Mouse (Mus musculus): ENCODE results near the gene Prok2. TPM values are rescaled to one million over a fixed set of nuclear protein-coding genes. Genes with fewer than 3 reads are reported as not detected.

Prok2 gene
- not detected in 2 replicates for polyA plus RNA-seq (2012; rRNA removed)

- DNase-seq (ENCODE audit: low read depth, low spot score) = no peak
- 2% methylated on average over 61 of the region's 61 CpGs for WGBS
Observed at GRCm38 (mm10) chr6:99725971-99726561, at the start of gene Prok2. Gene Prok2 (minus strand): TSS chr6:99726392.

GRCm38 (mm10) chr6:99774680-99775079 lies 48.5 kb upstream of the Prok2 start:
- DNase-seq (ENCODE audit: low read depth, low spot score) = no peak
- WGBS = 70% methylated on average over 10 of the region's 10 CpGs

- 21% methylated on average over 5 of the region's 5 CpGs for WGBS
- no peak for DNase-seq (ENCODE audit: low read depth, low spot score)
Observed at GRCm38 (mm10) chr6:99768495-99768894, 42.3 kb upstream of the Prok2 start.

GRCm38 (mm10) chr6:99764916-99765315 lies 38.7 kb upstream of the Prok2 start:
- no peak for DNase-seq (ENCODE audit: low read depth, low spot score)
- 64% methylated on average over 3 of the region's 3 CpGs for WGBS

- DNase-seq (ENCODE audit: low read depth, low spot score) = no peak
Observed at GRCm38 (mm10) chr6:99762069-99762985, 36.1 kb upstream of the Prok2 start.

DNA sequence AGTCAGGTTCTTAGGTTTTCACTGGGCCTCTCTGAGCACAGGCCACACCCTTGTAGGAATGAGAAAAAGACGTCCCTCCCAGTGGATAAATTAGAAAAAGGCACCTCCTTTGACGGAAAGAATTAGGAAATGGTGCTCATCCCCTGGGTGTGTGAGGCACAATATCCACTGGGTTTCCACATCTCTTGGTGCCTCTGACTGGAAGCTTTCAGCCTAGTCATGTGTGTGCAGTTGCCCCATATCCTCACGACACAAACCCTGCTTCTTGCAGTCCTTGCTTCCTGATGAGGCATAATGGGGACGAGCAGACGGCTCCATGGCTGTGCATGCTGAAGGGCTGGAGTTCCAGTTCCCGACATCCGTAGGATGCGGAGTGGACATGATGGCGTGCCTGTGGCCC lies 29.9 kb upstream of the Prok2 start:
- no peak for DNase-seq (ENCODE audit: low read depth, low spot score)
- WGBS = 75% methylated on average over 9 of the region's 9 CpGs

More at GRCm38 (mm10) chr6:99762069-99762985, 36.1 kb upstream of the Prok2 start:
- 69% methylated on average over 14 of the region's 14 CpGs for WGBS

- WGBS = 82% methylated on average over 6 of the region's 6 CpGs
- DNase-seq (ENCODE audit: low read depth, low spot score) = no peak
Observed at GRCm38 (mm10) chr6:99751308-99751707, 25.1 kb upstream of the Prok2 start.

DNA sequence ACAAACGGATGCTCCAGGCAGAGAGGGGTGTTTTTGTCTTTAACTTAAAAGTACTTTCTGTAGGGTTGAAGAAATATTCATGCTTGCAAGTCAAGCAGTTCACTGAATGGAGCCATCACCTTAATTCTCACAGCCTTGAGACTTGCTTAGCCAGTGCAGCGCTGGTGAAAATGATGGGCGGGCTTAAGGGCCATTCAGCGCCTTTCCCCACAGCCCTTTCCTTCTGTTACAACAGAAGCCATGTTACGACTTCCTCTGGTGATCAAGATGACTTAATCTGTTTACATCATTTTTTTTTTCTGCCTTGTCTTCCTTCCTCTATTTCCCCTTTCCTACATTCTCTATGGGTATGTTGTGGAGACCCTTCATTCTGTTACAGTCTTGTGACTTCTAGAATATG lies 20.1 kb upstream of the Prok2 start:
- WGBS = 66% methylated on average over 5 of the region's 5 CpGs
- no peak for DNase-seq (ENCODE audit: low read depth, low spot score)

GRCm38 (mm10) chr6:99742866-99743265 lies 16.7 kb upstream of the Prok2 start:
- 63% methylated on average over 3 of the region's 3 CpGs for WGBS
- DNase-seq (ENCODE audit: low read depth, low spot score) = no peak

- WGBS = 65% methylated on average over 5 of the region's 5 CpGs
- DNase-seq (ENCODE audit: low read depth, low spot score) = no peak
Observed at GRCm38 (mm10) chr6:99734666-99735065, 8.5 kb upstream of the Prok2 start.

- WGBS = 92% methylated on average over 8 of the region's 8 CpGs
- DNase-seq (ENCODE audit: low read depth, low spot score) = no peak
Observed at GRCm38 (mm10) chr6:99732673-99733072, 6.5 kb upstream of the Prok2 start.

- no peak for DNase-seq (ENCODE audit: low read depth, low spot score)
- WGBS = 81% methylated on average over 4 of the region's 4 CpGs
Observed at GRCm38 (mm10) chr6:99731926-99732325, 5.7 kb upstream of the Prok2 start.

- 69% methylated on average over 4 of the region's 4 CpGs for WGBS
- DNase-seq (ENCODE audit: low read depth, low spot score) = no peak
Observed at GRCm38 (mm10) chr6:99729853-99730252, 3.7 kb upstream of the Prok2 start.

- 7% methylated on average over 22 of the region's 22 CpGs for WGBS
- no peak for DNase-seq (ENCODE audit: low read depth, low spot score)
Observed at GRCm38 (mm10) chr6:99726576-99727303, 548 bp upstream of the Prok2 start.

GRCm38 (mm10) chr6:99722390-99722789 lies 3.8 kb downstream of the Prok2 start:
- DNase-seq (ENCODE audit: low read depth, low spot score) = no peak
- WGBS = 87% methylated on average over 9 of the region's 9 CpGs

DNA sequence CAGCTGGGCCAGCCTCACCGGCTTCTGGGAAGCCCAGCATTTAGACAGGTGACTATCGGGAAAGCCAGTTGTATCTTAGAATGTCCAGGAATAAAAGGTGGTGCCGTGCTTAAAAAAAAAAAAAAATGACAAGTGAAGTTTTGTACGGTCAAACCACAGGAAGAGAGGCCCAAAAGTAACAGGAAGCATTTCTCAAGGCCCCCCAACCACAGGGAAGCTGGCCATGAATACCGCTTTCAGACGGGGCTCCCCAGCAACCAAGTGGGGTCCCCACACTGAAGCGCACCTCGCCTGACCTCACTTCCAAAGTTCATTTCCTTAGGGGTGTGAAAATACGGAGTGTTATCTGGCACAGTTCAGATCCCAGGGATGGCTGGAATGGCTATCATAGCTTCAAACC lies 5.2 kb downstream of the Prok2 start:
- DNase-seq (ENCODE audit: low read depth, low spot score) = no peak
- WGBS = 63% methylated on average over 9 of the region's 9 CpGs

GRCm38 (mm10) chr6:99715913-99716312 lies 10.3 kb downstream of the Prok2 start:
- DNase-seq (ENCODE audit: low read depth, low spot score) = no peak
- WGBS = 55% methylated on average over 6 of the region's 6 CpGs

DNA sequence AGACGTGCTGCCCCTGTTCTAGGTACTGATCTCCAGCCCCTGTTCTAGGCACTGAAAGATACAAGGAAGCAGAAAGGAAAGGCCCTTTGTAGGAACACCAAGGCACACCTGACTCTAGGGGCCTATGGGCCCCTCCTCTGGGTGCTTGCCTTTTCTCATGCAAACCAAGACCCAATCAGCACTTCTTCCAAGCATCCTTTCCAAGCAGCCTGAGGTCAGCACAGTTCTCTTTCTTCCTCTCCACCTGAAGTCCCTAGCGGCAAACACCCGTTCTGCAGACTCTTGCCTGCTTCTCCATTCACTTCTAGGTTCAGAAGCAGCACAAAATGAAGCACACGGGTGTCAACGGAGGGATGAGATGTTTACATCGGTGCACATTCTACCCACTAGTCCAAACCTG lies 11.0 kb downstream of the Prok2 start:
- DNase-seq (ENCODE audit: low read depth, low spot score) = no peak
- WGBS = 69% methylated on average over 6 of the region's 6 CpGs

DNA sequence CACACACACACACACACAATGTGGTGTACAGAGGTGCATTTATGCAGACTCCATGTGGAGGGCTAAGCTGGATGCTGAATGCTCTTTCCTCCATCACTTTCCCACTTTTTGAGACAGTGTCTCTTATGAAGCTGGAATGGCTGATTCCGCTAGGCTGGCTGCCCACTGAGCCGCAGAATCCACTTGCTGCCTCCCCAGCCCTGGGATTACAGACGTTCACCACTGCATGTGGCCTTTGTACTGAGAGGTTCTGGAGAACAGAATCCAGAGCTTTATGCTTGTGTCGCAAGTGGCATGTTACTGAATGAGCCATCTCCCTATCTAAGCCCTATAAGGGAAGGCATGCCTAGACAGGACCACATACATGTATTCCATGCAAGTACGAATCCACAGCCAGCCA lies 12.9 kb downstream of the Prok2 start:
- DNase-seq (ENCODE audit: low read depth, low spot score) = no peak
- WGBS = 85% methylated on average over 5 of the region's 5 CpGs

DNA sequence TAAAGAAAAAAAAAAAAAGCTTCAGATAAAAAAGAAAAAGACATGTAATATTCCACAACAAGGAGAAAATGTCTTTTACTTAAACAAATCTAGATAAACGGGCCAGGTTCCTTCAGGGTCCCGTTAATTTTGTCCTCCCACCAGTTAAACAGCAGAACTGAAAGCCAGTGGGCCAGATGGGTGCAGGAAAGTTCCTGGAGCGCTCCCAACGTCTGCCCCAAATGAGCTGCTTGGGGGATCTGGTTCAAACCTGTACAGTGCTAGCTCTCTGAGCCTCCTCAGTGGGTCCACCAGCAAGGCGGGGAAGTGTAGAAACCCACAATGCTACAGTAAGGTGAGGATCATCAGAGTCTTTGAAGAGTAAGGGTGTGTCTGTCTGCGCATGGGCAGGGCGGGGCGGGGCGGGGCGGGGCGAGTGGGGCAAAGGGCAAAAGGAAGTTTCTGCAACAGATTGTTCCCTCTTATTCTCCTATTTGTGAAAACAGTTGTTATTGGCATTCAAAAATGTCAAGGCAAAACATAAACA lies 14.6 kb downstream of the Prok2 start:
- 31% methylated on average over 11 of the region's 11 CpGs for WGBS
- no peak for DNase-seq (ENCODE audit: low read depth, low spot score)

Measured in large intestine, adult 2 months (tissue).